Mouse (Mus musculus) left cerebral cortex, adult 2 months (tissue): Measurements from ENCODE around the gene Gadd45b. TPM values are rescaled to one million over a fixed set of nuclear protein-coding genes. Genes with fewer than 3 reads are reported as not detected.
A peak's percentile ranks its signal among the peaks of the same experiment; 100 is the strongest.

ENCODE experiments used
- DNase-seq, 2 experiments: peaks; one replicate each; pipeline ENCODE4 v3.0.0; 2021 to 2022; ENCODE audit warnings: low spot score in 2 of 2, mixed read lengths in 1 of 2; ENCODE audit errors: extremely low spot score in 1 of 2
- H3K27ac ChIP-seq: fragments of 200-600 bp; 2 replicates; pipeline ENCODE4 v1.8.1; 2022
- H3K4me3 ChIP-seq: fragments of 200-600 bp; 2 replicates; pipeline ENCODE4 v1.8.1; 2022
- CTCF ChIP-seq: fragments of 200-600 bp; IDR thresholded peaks from 2 replicates; pipeline ENCODE4 v1.8.1; 2022; ENCODE audit warnings: antibody characterized with exemption, mild to moderate bottlenecking, moderate library complexity
- intact Hi-C: fragments of 180-260 bp; cut with DNase I; formaldehyde crosslinking; loops from one replicate; pipeline ENCODE4 v1.15.1; 2025
- total RNA-seq, 2 experiments: library from RNA; stranded (reverse); gene quantifications; 2 replicates each; pipeline ENCODE4 v1.2.3; 2021

The Gadd45b gene
- total RNA-seq, 2 experiments from 2014 or later = 24.0 to 36.0 TPM

DNA sequence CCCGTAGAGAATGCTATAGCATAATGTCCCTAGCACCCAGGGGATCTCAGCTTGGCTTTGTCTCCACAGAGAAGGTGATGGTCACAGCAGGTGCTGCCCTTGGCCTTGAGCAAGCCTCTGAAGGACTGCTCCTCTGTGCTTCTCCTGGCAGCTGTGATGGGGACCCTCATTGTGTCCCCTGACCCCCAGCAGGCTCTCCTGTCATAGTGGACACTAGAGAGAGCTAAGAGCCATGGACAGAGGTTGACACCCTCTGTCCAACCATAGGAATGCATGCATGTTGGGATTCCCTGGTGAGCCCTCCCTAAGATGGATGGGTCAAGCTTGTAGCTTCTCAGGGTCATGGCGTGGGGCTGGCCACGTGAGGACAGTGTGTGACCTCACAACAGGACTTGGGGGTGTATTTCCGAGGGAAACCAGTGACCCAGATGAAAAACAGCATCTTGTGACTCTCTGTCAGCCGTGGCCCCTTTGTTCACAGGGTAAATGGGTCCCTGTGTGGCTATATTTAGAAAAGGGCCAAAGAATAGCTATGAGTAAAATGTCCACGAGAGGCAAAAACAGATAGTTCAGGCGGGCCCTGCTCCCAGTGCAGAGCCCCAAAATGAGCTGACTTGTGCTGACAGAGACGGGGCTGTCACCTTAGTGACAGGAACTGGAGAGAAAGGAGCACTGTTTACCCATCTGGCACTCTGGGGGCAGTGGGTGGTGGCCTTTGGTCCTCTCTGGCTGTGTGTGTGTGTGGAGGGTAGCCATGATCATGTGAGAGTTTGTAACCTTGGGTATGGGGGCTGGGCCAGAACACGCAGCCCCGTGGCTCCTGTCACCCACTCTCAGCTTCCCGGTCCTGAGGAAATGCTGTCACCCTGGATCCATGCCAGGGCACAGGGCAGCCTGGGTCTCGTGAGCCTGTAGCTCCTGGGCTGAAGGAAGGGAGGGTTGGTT is 33.4 kb downstream of the Gadd45b start:
- Histone ChIP-seq H3K4me3 (no peak overlapping the region), H3K27ac (peak overlapping the region; percentile 64)
- intact Hi-C loops = no loop called here
- TF ChIP-seq CTCF = no peak
- DNase-seq = no peak

DNA sequence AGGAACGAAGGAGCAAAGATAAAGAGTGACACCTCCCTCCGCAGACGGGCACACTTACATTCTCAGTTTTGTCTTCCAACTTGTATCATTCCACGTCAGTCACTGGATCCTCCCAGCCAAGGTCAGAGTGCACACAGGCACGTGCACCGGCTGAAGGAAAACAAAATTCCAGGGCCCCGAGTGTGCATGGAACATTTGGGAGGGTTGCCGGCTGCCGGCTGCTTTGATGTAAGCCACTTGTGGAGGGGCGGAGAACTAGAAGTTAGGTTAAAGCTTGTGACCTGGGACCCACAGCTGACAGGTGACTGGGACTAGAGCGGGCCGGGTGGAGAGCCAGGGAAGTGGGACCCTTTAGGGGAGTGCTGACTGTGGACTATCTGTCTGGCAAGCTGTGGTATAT is 36.4 kb downstream of the Gadd45b start:
- no peak for DNase-seq
- intact Hi-C loops = no loop called here

DNA sequence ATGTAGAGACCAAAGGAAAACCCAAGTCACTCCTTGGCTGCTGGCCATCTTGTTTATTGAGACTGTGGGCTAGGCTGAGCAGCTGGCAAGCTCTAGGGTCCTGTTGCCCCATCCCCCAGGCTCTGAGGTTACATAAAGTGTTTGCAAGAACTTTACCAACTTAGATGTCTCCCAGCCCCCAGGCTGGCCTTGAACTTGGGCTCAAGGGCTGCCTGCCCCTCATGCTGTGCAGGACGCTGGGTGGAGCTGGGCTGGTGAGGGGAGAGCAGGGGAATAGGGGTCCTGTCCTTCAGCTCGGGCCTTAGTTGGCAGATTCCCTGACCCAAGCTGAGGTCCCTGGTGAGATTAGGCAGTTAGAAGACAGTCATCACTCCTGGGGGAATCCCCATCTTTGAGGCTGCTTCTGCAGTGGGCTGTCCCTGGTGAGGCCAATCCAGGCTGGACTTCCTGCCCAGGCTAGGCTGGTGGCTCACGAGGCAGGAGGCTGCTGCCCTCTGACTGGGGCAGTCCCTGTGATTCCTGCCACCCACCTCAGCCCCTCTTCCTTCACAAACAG is 37.3 kb downstream of the Gadd45b start:
- no peak overlapping the region for H3K27ac ChIP-seq
- intact Hi-C loops = no loop called here
- no peak overlapping the region for H3K4me3 ChIP-seq
- no peak for DNase-seq
- TF ChIP-seq CTCF = no peak

More for the DNA sequence above, 36.4 kb downstream of the Gadd45b start:
- no peak overlapping the region for H3K27ac ChIP-seq
- no peak for TF ChIP-seq CTCF
- no peak overlapping the region for H3K4me3 ChIP-seq

DNA sequence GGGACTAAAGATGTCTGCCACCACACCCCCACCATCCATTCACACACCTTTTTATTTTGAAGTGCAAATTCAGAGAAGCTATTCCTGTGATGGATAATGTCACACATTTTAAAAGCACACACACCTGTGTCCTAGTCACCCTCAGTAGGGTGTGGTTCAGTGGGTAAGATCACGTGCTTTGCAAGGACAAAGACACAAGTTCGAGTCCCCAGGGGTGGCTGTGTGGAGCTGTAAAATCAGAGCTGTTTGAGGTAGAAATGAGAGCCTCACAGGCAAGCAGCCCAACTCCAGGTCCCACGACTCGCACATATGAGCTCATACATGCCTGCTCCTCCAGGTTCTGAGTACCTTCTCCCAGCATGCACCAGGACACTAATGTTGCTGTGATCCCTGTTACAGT is 38.2 kb downstream of the Gadd45b start:
- no peak for TF ChIP-seq CTCF
- Histone ChIP-seq H3K4me3 (no peak overlapping the region), H3K27ac (no peak overlapping the region)
- no peak for DNase-seq
- intact Hi-C loops = no loop called here

DNA sequence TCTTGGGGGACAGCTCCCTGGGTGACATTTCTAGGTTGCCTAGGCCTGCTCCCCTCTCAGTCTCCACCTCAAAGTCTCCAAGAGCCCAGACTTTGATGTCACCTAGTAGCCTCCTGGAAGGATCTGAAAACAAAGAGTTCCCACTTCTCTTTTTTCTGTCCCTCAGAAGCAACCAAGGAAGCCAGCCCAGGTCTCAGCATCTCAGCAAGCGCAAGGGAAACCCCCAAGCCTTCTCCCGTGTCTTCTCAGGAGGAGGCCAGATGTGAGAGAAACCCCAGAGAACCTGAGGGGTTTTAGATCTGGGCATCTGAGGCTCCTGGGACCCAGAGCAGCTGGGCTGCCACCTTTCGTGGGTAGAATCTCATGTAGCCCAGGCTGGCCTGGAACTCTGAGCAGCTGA is 39.4 kb downstream of the Gadd45b start:
- no peak for DNase-seq
- TF ChIP-seq CTCF = no peak
- intact Hi-C loops = no loop called here
- H3K27ac ChIP-seq = no peak overlapping the region
- H3K4me3 ChIP-seq = no peak overlapping the region

DNA sequence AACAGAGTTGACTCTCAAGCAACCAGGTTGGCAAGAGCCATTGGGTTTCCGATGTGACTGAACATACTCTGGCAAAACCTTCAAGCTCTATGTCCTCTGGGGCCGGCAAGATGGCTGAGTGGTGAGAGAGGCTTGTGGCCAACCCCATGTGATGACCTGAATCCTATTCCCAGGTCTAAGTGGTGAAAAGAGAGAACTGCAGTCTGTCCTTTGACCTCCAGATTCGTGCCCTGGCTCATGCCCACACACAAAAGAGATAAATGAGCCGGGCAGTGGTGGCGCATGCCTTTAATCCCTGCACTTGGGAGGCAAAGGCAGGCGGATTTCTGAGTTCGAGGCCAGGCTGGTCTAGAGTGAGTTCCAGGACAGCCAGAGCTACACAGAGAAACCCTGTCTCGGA is 40.3 kb downstream of the Gadd45b start:
- intact Hi-C loops = no loop called here
- Histone ChIP-seq H3K4me3 (no peak overlapping the region), H3K27ac (no peak overlapping the region)
- TF ChIP-seq CTCF = no peak
- no peak for DNase-seq

DNA sequence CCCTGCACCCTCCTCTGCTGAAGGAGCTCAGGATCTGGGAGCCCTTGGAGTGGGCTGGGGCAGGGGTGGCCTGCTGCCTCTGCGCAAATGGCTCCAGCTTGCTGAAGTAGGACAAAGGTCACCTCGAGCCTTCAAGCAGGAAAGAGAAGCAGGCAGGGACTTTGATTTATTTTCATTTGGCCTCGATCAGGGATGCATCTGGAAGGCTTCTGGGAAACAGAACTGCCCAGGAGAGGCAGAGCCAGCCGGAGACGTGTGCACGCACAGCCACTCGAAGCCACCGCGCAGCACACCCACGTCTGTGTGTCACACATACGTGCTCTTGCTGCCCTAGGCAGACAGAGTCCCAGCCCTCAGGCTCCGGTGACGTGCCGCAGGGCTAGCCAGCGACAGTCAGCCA is 41.7 kb downstream of the Gadd45b start:
- Histone ChIP-seq H3K27ac (no peak overlapping the region), H3K4me3 (no peak overlapping the region)
- DNase-seq = no peak
- intact Hi-C loops = no loop called here
- no peak for TF ChIP-seq CTCF

DNA sequence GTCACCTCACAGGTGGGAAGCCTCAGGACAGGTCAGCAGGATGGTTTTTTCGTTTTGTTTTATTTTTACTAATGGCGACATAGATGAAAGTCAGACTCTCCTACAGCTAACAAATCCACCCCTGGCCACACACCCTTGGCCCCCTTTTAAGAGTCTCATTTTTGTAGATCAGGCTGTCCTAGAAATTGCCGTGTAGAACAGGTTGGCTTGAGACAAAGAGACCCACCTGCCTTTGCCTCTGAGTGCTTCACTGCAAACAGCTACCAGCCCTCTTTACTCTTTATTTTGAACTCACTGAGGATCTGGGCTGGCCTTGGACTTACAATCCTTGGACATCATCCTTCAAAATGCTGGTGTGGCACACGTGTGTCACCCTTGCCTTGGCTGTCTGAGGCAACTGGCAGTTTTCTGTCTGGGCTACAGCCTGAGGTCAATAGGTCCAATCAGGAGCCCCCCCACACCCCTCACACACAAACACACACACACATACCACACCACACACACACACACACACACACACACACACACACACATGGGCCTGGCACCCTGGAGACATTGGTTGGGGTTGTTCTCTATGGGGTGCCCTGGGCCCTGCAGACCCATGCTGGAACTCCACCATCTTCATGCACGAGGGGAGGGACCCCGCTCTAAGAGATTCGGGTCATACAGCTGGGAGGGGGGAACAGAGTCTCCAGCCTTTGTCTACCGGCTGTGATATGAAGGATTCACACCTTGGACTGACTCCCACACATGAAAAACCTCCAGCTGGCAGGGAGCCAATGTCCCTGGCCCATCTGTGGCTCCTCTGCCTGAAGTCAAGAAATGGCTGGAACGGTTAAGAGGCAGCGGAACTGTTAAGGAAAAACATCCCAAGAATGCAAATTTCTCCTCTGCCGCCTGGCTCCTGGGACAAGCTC is 42.5 kb downstream of the Gadd45b start:
- intact Hi-C loops = no loop called here

DNA sequence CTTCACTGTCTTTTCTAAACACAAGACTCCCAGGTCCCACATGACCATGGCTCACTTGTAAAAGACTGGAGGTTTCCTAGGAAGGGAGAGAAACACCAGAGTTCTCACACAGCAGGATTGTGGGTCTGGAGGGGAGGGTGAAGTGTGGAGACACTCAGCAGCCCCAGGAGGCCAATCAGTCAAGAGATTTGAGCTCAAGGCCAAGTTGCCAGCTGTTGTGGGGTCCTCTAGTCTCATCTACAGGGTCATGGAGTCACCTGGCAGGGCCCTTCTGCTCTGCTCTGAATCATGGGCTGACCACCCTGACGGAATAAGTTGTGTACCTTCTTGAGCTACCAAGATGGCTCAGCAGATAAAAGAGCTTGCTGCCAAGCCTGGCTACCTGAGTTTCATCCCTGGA is 43.8 kb downstream of the Gadd45b start:
- DNase-seq = no peak
- H3K4me3 ChIP-seq = no peak overlapping the region
- no peak for TF ChIP-seq CTCF
- intact Hi-C loops = no loop called here
- H3K27ac ChIP-seq = no peak overlapping the region

More for the DNA sequence above, 42.5 kb downstream of the Gadd45b start:
- Histone ChIP-seq H3K27ac (no peak overlapping the region), H3K4me3 (no peak overlapping the region)
- DNase-seq = no peak
- TF ChIP-seq CTCF = no peak

DNA sequence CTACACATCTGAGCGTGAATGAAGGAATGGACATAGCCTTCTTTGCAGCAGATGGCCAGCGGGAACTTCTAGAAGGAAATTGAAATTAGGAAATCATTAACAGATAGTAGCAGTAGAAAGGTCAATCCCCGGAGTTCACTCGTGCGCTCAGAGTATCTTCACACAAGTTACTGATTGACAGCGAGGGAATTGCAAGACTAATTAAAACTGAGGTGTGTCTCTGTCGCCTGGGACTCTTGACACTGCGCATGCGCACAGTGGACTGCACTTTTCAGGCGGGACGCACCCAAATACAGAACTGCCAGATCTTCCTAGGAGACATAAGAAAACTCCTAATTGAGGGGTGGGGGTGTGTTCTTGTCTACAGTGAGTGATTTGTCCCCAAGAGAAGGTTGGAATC is 45.6 kb downstream of the Gadd45b start:
- no peak overlapping the region for H3K27ac ChIP-seq
- no peak for DNase-seq
- no peak overlapping the region for H3K4me3 ChIP-seq
- intact Hi-C loops = no loop called here
- TF ChIP-seq CTCF = no peak

DNA sequence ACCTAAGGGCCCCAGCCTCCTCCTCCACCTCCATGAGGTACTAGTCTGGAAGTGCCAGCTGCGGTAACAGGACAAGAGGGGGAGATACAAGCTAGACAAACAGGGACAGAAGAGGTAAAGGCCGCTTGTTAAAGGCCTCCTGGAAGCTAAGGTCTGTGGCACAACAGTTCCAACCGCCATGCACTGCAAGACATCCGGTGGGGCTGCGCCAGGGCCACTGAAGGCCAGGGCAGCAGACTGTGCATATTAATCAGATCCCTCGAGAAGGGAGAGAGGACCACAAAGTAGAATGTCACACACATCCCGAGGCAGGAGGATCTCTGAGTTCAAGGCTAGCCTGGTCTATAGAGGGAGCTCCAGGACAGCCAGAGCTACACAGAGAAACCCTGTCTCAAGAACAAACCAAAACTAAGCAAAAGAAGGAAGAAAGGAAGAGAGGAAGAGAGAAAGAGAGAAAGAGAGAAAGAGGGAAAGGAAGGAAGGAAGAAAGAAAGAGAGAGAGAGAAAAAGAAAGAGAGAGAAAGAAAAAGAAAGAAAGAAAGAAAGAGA is 51.8 kb downstream of the Gadd45b start:
- no peak overlapping the region for H3K27ac ChIP-seq
- DNase-seq = no peak
- intact Hi-C loops = no loop called here
- H3K4me3 ChIP-seq = no peak overlapping the region
- TF ChIP-seq CTCF = no peak; the same call in 1 of the 2 replicates

Other genes starting within 250 kb of the Gadd45b start
- gene Mob3a, start 228.1 kb upstream of the Gadd45b start, total RNA-seq = 10 to 100 TPM; 13.6 to 15.5 TPM
- gene Izumo4, start 227.9 kb upstream of the Gadd45b start, total RNA-seq = 10 to 100 TPM; 45.0 to 46.0 TPM
- 100 to 1,000 TPM; 150 to 151 TPM for gene Ap3d1, start 187.8 kb upstream of the Gadd45b start, total RNA-seq
- 10 to 100 TPM; 64.6 to 75.3 TPM for gene Dot1l, start 174.9 kb upstream of the Gadd45b start, total RNA-seq
- 10 to 100 TPM; 42.0 to 48.7 TPM for gene Sf3a2, start 131.9 kb upstream of the Gadd45b start, total RNA-seq
- gene Plekhj1, start 131.4 kb upstream of the Gadd45b start, total RNA-seq = 10 to 100 TPM; 68.2 to 71.0 TPM
- gene Amh, start 124.8 kb upstream of the Gadd45b start, total RNA-seq = 1 to 10 TPM; 1.9 to 3.8 TPM
- gene Jsrp1, start 116.6 kb upstream of the Gadd45b start, total RNA-seq = 1 to 10 TPM; 5.9 to 7.4 TPM
- gene Oaz1, start 103.4 kb upstream of the Gadd45b start, total RNA-seq = 100 to 1,000 TPM; 476 to 536 TPM
- gene Lingo3, start 86.0 kb upstream of the Gadd45b start, total RNA-seq = 10 to 100 TPM; 38.3 to 42.8 TPM
- gene Lsm7, start 74.9 kb upstream of the Gadd45b start, total RNA-seq = 10 to 100 TPM; 40.0 to 43.2 TPM
- 10 to 100 TPM; 55.6 to 62.5 TPM for gene Sppl2b, start 74.8 kb upstream of the Gadd45b start, total RNA-seq
- under 1 TPM; 0.18 to 0.19 TPM for gene Tmprss9, start 58.2 kb upstream of the Gadd45b start, total RNA-seq
- 100 to 1,000 TPM; 136 to 138 TPM for gene Timm13, start 29.1 kb upstream of the Gadd45b start, total RNA-seq
- 10 to 100 TPM; 20.0 to 20.3 TPM for gene Lmnb2, start 11.8 kb upstream of the Gadd45b start, total RNA-seq
- 100 to 1,000 TPM in 1 of 2 experiments, 10 to 100 TPM in 1; 66.6 to 111 TPM for gene Gng7, start 84.9 kb downstream of the Gadd45b start, total RNA-seq
- 100 to 1,000 TPM; 100 to 116 TPM for gene Diras1, start 95.6 kb downstream of the Gadd45b start, total RNA-seq
- 10 to 100 TPM; 61.3 to 62.5 TPM for gene Slc39a3, start 107.4 kb downstream of the Gadd45b start, total RNA-seq
- gene Sgta, start 130.1 kb downstream of the Gadd45b start, total RNA-seq = 100 to 1,000 TPM; 171 to 173 TPM
- 10 to 100 TPM; 51.0 to 51.1 TPM for gene Thop1, start 140.0 kb downstream of the Gadd45b start, total RNA-seq
- gene Creb3l3, start 168.8 kb downstream of the Gadd45b start, total RNA-seq = under 1 TPM; 0.25 to 0.33 TPM
- gene Map2k2, start 175.8 kb downstream of the Gadd45b start, total RNA-seq = 100 to 1,000 TPM; 136 to 150 TPM
- gene Zbtb7a, start 205.1 kb downstream of the Gadd45b start, total RNA-seq = 100 to 1,000 TPM; 130 to 132 TPM
- gene Pias4, start 237.8 kb downstream of the Gadd45b start, total RNA-seq = 10 to 100 TPM; 26.7 to 32.0 TPM
- gene Eef2, start 246.6 kb downstream of the Gadd45b start, total RNA-seq = 100 to 1,000 TPM; 884 to 901 TPM